Mouse (Mus musculus) c-Kit-positive CD71-negative TER-119-negative erythroid progenitor cells, embryonic 14.5 days (primary cell): ENCODE measurements around the gene Spire2.
"Not testable (repeated sequence)": the region's sequence is repeated elsewhere in the genome, so short reads cannot be mapped to it uniquely, and the experiment has no call there.

ENCODE experiments used
- DNase-seq: peaks from one replicate; pipeline ENCODE4 v3.0.0-alpha.2; 2013; ENCODE audit warnings: low read depth

Spire2 gene

DNA sequence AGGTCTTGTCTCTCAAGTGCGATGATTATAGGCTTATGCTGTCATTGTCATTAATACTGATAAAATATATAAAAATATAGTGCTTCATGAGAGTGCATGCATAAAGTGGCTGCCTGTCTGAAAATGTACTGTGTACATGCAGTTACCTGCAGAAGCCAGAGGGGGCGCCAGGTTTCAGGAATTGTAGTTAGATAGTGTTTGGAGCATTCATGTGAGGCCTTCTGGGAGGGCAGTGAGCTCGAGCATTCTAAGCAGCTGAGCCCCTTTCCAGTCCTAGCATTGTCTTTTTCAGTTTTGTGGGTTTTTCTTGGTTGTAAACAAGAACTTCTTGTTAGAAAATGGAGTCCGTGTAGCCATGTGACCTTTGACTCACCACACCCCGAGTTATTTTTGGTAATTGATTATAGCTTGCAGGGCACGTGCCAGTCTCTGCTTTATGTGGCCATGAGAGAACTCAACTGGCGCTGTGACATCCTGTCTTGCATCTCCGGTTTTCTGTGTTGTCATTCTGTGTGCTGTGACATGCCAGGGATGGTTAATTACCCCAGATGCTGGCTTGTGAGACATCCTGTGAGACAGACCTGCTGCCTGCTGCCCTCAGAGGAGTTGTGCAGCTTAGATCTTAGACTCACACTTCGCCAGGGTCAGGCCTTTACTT is 52.5 kb downstream of the Spire2 start:
- peak; percentile 32 for DNase-seq

DNA sequence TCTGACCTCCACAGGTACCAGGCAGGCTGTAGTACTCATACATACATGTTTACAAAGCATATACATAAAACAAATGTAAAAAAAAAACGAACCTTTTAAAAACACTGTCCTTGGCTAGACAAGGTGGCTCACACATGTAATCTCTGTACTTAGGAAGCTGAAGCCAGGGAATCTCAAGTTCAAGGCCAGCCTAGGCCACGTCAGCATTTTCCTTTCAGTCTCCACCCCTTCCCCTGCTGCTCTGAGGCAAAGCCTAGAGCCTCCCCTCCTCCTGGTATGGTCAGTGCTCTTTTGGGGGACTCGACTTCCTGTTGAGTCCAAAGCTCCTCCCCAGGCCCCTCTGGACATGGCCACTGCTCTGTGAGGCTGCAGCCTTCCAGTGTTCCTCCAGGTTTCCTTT is 54.5 kb downstream of the Spire2 start:
- no peak for DNase-seq

DNA sequence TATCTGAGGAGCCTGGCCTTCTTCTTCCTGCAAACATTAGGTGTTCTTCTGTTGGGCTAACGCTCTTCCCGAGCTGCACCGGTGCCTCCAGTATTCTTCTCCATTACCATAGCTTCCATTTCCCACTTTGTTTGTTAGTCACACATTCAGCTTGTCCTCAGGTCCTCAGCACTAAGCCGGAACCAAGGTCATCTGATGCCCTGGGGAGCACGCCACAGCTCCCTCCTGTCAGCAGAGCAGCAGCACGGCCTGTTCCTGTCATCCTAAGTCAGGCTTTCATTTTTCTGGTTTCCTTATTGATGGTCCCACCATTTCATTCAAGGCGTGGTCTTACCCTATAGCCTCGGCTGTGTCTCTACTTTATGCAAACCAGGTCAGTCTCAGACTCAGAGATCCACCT is 55.3 kb downstream of the Spire2 start:
- no peak for DNase-seq

- DNase-seq = no peak
These were observed 56.5 kb downstream of the Spire2 start for GRCm38 (mm10) chr8:123389026-123389425.

- no peak for DNase-seq
These were observed 65.8 kb downstream of the Spire2 start for GRCm38 (mm10) chr8:123398308-123398707.

GRCm38 (mm10) chr8:123401936-123402335 is 69.4 kb downstream of the Spire2 start:
- DNase-seq = no peak

GRCm38 (mm10) chr8:123402730-123403326 is 70.3 kb downstream of the Spire2 start:
- DNase-seq = no peak

DNA sequence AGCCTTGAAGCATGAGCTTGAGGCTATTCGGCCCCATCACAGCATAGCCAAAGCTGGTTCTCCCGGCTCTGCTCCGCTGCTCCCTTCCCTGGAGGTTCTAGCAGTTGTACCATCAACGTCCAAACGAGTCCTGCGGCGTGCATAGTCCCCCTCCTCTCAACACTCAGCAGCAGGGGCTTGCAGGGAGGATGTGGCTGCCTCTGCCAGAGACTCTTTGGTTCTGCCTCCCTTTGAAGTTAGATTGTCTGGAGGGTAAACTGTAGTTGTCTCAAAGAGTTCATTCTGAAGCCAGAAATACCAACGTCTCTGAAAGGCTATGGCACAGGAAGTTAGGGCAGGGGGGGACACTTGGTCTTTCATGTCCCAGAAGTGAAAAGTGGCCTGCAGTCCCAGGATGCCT is 72.0 kb downstream of the Spire2 start:
- no peak for DNase-seq

DNA sequence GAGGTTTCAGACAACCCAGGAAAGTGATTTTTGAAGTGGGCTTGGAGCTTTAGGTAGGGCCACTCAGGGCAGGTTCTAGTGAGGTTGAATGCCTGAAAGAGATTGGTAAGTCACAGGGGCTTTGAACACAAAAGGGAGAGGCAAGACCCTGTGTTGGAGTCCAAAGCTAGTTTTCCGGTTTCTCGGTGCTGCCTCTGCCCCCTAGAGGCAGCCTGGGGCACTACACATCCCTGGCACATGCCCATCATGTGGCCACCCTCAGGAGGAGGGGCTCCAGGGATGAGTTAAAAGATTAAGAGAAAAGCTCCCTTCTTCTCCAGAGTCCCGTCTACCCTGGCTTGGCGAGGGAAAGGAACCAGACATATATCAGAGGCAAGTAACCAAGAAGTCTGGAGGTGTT is 74.3 kb downstream of the Spire2 start, which contains the start of gene Mc1r:
Gene Mc1r (plus strand): TSS at position 322 of the 400 bp plus-strand sequence.
- peak; percentile 64 for DNase-seq

DNA sequence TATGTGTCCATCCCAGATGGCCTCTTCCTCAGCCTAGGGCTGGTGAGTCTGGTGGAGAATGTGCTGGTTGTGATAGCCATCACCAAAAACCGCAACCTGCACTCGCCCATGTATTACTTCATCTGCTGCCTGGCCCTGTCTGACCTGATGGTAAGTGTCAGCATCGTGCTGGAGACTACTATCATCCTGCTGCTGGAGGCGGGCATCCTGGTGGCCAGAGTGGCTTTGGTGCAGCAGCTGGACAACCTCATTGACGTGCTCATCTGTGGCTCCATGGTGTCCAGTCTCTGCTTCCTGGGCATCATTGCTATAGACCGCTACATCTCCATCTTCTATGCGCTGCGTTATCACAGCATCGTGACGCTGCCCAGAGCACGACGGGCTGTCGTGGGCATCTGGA is 75.1 kb downstream of the Spire2 start:
- DNase-seq = no peak

DNA sequence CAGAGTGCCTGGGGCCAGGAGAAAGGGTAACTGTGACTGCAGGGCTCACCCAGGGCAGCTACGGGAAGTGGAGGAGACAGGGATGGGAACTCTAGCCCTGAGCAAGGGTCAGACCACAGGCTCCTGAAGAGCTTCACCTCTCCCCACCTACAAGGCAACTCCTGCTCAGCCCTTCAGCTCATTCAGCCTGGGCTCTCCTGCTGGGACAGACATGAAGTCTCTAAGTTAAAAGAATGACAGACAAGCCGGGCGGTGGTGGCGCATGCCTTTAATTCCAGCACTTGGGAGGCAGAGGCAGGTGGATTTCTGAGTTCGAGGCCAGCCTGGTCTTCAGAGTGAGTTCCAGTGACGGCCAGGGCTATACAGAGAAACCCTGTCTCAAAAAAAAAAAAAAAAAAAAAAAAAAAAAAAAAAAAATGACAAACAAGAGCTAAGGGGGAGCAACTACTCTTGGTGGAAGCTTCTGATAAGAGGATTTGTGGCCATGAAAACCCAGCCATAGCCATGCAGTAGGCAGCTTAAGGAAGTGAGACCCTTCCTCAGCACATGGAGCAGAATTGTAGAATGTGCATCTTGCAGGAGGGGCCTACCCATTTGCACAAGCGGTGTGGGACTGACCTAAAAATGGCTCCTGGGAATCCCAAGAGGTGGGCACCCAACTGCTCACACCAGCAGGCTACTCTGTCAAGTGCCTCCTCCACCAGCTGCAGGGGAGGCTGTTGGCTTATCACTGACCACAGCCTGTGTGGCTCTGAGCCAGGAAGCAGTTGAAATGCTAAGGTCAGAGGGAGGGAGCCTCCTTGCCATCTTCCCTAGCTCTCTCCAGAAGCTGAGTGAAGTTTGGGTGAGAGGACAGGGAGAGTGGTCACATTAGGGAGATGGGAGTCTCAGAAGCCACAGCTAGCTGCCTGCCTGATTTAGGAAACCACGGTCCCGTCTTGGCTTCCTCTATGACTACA is 76.4 kb downstream of the Spire2 start:
- no peak for DNase-seq

DNA sequence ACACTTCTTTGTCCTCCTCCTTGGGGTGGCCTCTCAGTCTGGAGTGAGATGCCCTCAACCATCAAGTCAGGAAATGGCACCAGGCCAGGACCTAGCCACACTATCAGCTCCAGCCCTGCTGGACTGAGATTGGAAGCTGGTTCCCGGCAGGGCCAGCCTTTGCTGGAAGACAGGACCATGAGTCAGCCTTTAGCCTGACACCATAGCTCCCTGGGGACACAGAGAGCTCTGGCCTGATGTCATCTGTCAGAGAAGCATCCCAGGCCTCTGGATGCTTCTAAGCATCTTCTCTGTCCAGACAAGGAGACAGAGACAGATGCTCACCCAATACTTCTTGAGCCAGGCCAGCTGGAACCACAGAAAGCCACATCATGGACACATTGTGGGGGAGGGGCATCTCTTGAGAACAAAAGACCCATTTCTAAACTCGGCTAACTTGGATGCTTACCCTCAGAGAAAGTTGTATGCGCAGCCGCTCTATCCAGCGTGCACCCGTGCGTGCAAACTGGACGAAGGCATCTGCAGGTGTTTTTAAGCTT is 77.6 kb downstream of the Spire2 start:
- DNase-seq = no peak

DNA sequence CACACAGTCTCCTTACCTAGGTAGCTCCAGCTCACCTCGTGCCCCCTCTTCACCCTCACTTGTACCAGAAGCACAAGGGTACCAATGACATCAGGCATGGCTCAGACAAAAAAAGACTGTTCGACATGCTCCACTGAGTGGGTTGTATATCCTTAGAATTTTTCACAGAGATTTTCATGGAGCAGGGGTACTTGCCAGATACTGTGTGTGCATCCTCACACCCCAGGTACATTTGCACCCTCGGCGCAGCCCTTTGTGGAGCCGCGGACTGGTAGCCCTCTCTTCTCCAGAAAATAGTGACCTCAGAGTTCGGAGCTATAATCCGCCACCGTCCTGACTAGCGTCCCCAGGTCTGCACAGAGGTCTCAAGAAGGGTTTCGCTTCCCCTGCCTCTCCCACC is 78.3 kb downstream of the Spire2 start:
- DNase-seq = no peak

DNA sequence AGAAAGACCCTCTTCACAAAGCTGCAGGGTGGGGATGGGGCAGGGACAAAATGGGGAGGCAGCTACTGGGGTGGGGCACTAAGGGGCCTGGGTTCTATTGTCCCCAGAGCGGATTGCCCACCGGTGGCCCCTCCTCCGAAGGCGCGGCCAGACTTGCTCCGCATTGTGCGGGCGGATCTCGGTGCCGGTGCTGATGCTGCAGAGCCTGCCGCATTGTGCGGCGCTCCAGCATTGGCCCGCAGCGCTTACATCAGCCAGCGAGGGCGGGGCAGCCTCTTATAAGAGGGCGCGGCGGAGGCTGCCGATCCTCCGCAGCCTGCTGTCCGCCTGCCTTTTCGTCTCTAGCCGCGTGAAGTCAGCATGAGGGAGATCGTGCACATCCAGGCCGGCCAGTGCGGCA is 78.7 kb downstream of the Spire2 start, which contains the start of gene Tubb3:
Gene Tubb3 (plus strand): TSS at position 179 of the 400 bp plus-strand sequence.
- no peak for DNase-seq

- no peak for DNase-seq
These were observed 79.3 kb downstream of the Spire2 start for GRCm38 (mm10) chr8:123411781-123412327.

- no peak for DNase-seq
These were observed 80.2 kb downstream of the Spire2 start for GRCm38 (mm10) chr8:123412560-123413170.

- no peak for DNase-seq
These were observed 81.7 kb downstream of the Spire2 start for GRCm38 (mm10) chr8:123414255-123414654.

- not testable (repeated sequence) for DNase-seq
These were observed 82.6 kb downstream of the Spire2 start for GRCm38 (mm10) chr8:123414997-123415696.

GRCm38 (mm10) chr8:123415967-123416943 is 83.7 kb downstream of the Spire2 start:
- no peak for DNase-seq
